Mouse (Mus musculus) embryonic facial prominence, embryonic 14.5 days (tissue): ENCODE data around the gene Dnaja2. TPM values are rescaled to one million over a fixed set of nuclear protein-coding genes. Genes with fewer than 3 reads are reported as not detected.

Source experiments
- ATAC-seq: fragments of 200-750 bp; cut with Nextera tagmentation; 2 replicates; pipeline ENCODE4 v1.8.0; 2017; ENCODE audit warnings: low read depth, moderate number of reproducible peaks, moderate TSS enrichment
- DNase-seq: peaks from one replicate; pipeline ENCODE4 v3.0.0-alpha.2; 2015; ENCODE audit warnings: low spot score
- H3K27ac ChIP-seq: fragments of 300-500 bp; sonication (generic); replicated peaks from 2 replicates; pipeline ENCODE4 v1.5.1; 2014; ENCODE audit warnings: low read depth, mild to moderate bottlenecking, low read length, moderate library complexity
- H3K27me3 ChIP-seq: fragments of 300-500 bp; sonication (generic); replicated peaks from 2 replicates; pipeline ENCODE4 v1.6.1; 2014; ENCODE audit warnings: low read length; ENCODE audit not compliant: control insufficient read depth, insufficient read depth
- H3K36me3 ChIP-seq: fragments of 300-500 bp; sonication (generic); 2 replicates; pipeline ENCODE4 v1.6.1; 2014; ENCODE audit warnings: low read length, mixed read lengths; ENCODE audit not compliant: control insufficient read depth, insufficient read depth
- H3K4me1 ChIP-seq: fragments of 300-500 bp; sonication (generic); 2 replicates; pipeline ENCODE4 v1.6.1; 2014; ENCODE audit warnings: antibody characterized with exemption, low read length; ENCODE audit not compliant: control insufficient read depth, insufficient read depth
- H3K4me2 ChIP-seq: fragments of 300-500 bp; sonication (generic); 2 replicates; pipeline ENCODE4 v1.6.1; 2014; ENCODE audit warnings: low read depth, mild to moderate bottlenecking, low read length, moderate library complexity, mixed read lengths
- H3K4me3 ChIP-seq: fragments of 300-500 bp; sonication (generic); 2 replicates; pipeline ENCODE4 v1.5.1; 2014; ENCODE audit warnings: low read depth, mild to moderate bottlenecking, low read length
- H3K9ac ChIP-seq: fragments of 300-500 bp; sonication (generic); 2 replicates; pipeline ENCODE4 v1.6.1; 2014; ENCODE audit warnings: low read depth, mild to moderate bottlenecking, low read length, moderate library complexity, mixed read lengths
- H3K9me3 ChIP-seq: fragments of 300-500 bp; sonication (generic); 2 replicates; pipeline ENCODE4 v1.6.1; 2016; ENCODE audit warnings: low read length; ENCODE audit not compliant: control insufficient read depth
- WGBS: fragments of 180-500 bp; shearing (Covaris S2); extraction: QIAGEN DNeasy Blood & Tissue Kit; methylation state at CpG from one replicate; pipeline ENCODE4 v1.1.7; 2014; 5-methylcytosine and 5-hydroxymethylcytosine counted together
- polyA plus RNA-seq: library from polyadenylated mRNA; unstranded; fragments of >200 nt; fragmentation: Nextera tagmentation; extraction: Ambion mirVana; gene quantifications from 2 replicates; pipeline ENCODE4 v1.2.1, GENCODE M21; 2014

Dnaja2 gene
- polyA plus RNA-seq, 1 experiment from 2014 or later, result 149 TPM

GRCm38 (mm10) chr8:85492125-85492875 lies 62.8 kb downstream of the Dnaja2 start, which contains the start of gene Gpt2:
Gene Gpt2, plus strand, starts transcription at chr8:85492576.
- Histone ChIP-seq H3K36me3 (0 out of 2 replicates have a peak, but pooled peaks cover 6% of the 10 kb centered on the region), H3K4me1 (0 out of 2 replicates have a peak, but pooled peaks cover 10% of the 10 kb centered on the region), H3K9ac (peak within 1 kb of the TSS; percentile 83), H3K27me3 (no peaks in the 10 kb centered on the region), H3K27ac (peak within 1 kb of the TSS; percentile 39; the same call in 1 of the 2 replicates), H3K9me3 (no peaks in the 10 kb centered on the region), H3K4me2 (peak within 1 kb of the TSS; percentile 92), H3K4me3 (peak within 1 kb of the TSS; percentile 88)
- peak; percentile 97 for DNase-seq
- peak; percentile 100 for ATAC-seq
- 0% methylated on average over 27 of the region's 41 CpGs for WGBS

- H3K4me3 ChIP-seq, result no peak overlapping the region
- DNase-seq (no peak), ATAC-seq (no peak)
- H3K9me3 ChIP-seq, result no peaks in the 10 kb centered on the region
- no peak overlapping the region for H3K4me2 ChIP-seq
- no peaks in the 10 kb centered on the region for H3K36me3 ChIP-seq
- H3K27me3 ChIP-seq, result no peaks in the 10 kb centered on the region
- H3K4me1 ChIP-seq, result 0 out of 2 replicates have a peak, but pooled peaks cover 9% of the 10 kb centered on the region
- WGBS, result 93% methylated on average over 8 of the region's 8 CpGs
- no peak overlapping the region for H3K9ac ChIP-seq
- no peak overlapping the region for H3K27ac ChIP-seq
Measured at GRCm38 (mm10) chr8:85489546-85489945, 65.6 kb downstream of the Dnaja2 start.

- no peak for ATAC-seq
- no peaks in the 10 kb centered on the region for H3K4me1 ChIP-seq
- DNase-seq, result no peak
- no peaks in the 10 kb centered on the region for H3K27me3 ChIP-seq
- H3K9ac ChIP-seq, result no peak overlapping the region
- no peak overlapping the region for H3K4me3 ChIP-seq
- no peak overlapping the region for H3K4me2 ChIP-seq
- no peaks in the 10 kb centered on the region for H3K36me3 ChIP-seq
- H3K27ac ChIP-seq, result no peak overlapping the region
- no peaks in the 10 kb centered on the region for H3K9me3 ChIP-seq
Measured at GRCm38 (mm10) chr8:85488631-85489030, 66.5 kb downstream of the Dnaja2 start.

- Histone ChIP-seq H3K27me3 (no peaks in the 10 kb centered on the region), H3K27ac (no peak overlapping the region), H3K4me3 (no peak overlapping the region), H3K9ac (no peak overlapping the region), H3K4me2 (no peak overlapping the region), H3K36me3 (no peaks in the 10 kb centered on the region), H3K9me3 (no peaks in the 10 kb centered on the region), H3K4me1 (no peaks in the 10 kb centered on the region)
- ATAC-seq (no peak), DNase-seq (no peak)
- 81% methylated on average over 20 of the region's 20 CpGs for WGBS
Measured at GRCm38 (mm10) chr8:85487906-85488620, 67.1 kb downstream of the Dnaja2 start.

Other genes starting within 250 kb of the Dnaja2 start
- gene Mylk3, start 169.0 kb downstream of the Dnaja2 start, polyA plus RNA-seq, result 2.3 and 2.8 TPM in 2 replicates
- 50.2 and 53.4 TPM in 2 replicates for gene 4921524J17Rik, start 122.5 kb downstream of the Dnaja2 start, polyA plus RNA-seq
- gene Gpt2, start 62.8 kb downstream of the Dnaja2 start, polyA plus RNA-seq, result 33.3 and 34.0 TPM in 2 replicates
- gene Neto2, start 145.6 kb upstream of the Dnaja2 start, polyA plus RNA-seq, result 12.5 and 13.9 TPM in 2 replicates